Mouse (Mus musculus) cerebellum, adult 11-12 months (tissue): Measurements from ENCODE around the gene Kcnk5.

Experiments
- DNase-seq: peaks from one replicate; pipeline ENCODE4 v3.0.0; 2022

Kcnk5 gene

DNA sequence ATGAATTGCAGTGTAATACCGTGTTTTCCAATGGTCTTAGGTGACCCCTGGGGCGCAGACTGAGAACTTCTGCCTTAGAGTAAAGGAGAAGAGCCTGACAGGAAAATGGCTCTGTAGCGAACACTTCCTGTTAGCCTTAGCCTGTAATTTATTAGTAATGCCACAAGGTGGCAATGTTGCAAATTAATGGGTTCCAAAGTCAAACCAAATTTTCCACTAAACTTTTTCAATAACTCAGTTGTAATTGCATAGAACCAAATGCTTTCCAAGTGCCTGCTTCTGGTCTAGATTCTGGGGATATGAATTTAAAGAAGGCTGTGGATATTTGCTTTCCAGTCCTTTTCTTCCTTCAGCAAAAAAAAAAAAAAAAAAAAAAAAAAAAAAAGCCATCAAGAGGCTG is 69.4 kb downstream of the Kcnk5 start:
- DNase-seq, result no peak

DNA sequence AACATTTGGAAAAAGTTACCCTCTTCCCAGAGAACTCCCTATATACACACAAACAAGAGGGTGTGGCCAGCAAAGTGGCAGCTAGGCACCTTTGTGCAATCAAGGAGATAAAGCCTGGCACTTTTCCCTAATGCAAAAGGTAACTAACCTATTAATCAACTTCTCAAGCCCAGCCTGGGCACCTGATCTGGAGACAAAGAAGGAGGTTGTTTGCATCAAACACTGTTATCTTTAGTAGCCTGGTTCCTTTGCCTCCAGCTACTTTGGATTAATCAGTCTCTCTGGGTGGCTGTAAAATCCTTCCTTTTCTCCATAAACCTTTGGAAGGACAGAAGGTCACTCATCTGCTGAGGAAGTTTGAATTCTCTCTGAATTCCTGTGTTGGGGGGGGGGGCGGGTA is 70.7 kb downstream of the Kcnk5 start:
- DNase-seq, result no peak

DNA sequence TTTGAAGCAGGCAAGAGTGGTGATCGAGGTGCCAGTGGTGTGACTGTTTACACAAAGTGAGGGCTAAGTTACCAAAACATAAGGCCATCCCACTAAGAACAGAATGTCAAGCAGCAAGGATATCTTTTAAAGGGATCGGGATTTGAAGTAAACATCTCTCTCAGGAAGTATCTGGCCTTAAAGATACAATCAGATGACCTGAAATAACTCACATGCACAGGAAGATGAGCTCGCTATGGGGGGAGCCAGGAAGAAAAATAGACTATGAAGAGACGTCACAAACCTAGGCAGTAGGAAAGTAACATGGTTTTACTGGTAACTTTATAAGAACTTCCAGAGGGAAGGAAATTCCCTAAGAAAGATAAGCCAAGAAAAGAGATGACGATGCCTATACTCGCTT is 75.3 kb downstream of the Kcnk5 start:
- no peak for DNase-seq

DNA sequence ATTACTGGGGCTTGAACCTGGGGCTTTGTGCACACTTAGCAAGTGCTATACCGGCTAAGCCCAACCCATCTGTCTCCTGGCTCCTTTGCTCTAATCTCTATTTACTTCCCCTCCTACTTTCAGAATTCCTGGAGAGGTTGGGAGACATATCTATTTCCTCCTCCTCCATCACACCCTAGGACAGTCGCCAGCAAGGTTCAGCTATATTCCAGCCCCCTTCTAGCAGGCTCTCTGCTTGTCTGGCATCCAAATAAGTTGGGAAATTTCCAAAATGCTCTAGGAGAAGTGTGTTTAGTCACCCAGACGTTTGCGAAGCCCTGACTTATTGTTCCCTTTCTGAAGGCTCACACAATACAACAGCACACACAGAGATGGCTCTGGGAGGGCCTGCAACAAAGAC is 78.4 kb downstream of the Kcnk5 start:
- no peak for DNase-seq

DNA sequence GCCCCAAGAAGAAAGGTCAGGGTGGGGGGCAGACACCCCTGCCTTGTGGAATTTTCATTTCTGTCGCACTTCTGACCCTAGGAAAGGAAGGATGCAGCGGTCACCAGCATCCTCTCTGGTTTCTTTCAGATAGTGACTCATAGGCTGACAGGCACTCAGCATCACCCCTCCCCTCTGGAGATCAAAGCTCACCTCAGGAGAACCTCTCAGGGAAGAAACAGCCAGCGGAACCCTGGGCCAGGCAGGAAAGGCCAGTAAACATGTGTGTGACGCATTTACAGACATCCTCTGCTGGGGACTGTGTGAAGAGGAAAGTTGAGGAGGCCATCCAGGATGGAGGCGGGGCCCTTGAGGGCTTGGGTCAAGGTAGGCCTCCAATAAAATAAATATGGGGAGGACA is 83.5 kb downstream of the Kcnk5 start:
- no peak for DNase-seq

DNA sequence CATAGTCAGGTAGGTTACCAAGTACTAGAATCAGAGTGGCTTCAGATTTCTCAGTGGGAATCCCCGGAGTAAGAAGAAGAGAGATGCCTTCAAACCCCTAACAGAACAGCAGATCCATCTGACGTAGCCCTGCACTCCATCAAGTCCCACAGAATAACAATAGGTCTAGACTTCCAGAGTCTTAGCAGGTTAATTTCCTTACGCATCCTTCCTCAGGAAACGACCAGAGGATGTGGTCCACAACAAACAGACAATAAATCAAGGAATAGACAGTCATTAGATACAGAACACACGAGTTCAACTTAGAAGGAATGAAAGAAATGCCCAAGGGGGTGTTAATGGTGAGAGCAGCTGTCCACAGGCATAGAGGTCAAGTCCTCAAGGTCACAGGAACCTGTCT is 86.7 kb downstream of the Kcnk5 start:
- DNase-seq, result no peak

DNA sequence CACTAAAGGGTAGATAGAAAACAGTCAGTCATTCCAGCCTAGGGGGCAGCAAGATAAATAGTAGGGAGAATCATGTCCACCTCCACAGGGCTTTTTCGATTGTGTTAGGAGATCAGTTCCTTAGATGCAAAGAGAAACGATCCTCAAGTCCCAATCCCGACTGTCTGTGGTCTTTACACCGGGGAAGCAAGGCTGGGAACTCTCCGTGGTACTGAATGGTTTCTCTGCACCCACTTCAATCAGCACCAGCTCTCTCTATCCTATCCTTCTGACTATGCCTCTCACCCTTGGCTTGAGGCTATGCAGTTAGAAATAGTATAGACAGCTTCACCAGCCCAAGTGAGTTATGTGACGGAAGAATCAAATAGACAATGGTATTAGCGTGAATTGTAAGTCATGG is 88.1 kb downstream of the Kcnk5 start:
- no peak for DNase-seq
